Mouse (Mus musculus): Measurements from ENCODE around the gene Srsf3.

- TF ChIP-seq CTCF (IDR thresholded peaks at IDR 0.05) (peak; percentile 59), POLR2A (IDR thresholded peaks at IDR 0.05; ENCODE audit: insufficient read depth, low read depth, low read length) (no peak), EP300 (IDR thresholded peaks at IDR 0.05; ENCODE audit: insufficient read depth, low read depth, low read length) (peak; percentile 40; the same call in 1 of the 2 replicates)
Measured at GRCm38 (mm10) chr17:29020444-29020843, 12.0 kb upstream of the Srsf3 start.

Data from heart, adult 2 months (tissue).